Mouse (Mus musculus) NIH3T3 (cell line): ENCODE results near the gene Dpep2nb.
"Not testable (repeated sequence)": the region's sequence is repeated elsewhere in the genome, so short reads cannot be mapped to it uniquely, and the experiment has no call there.

Experiments used
- DNase-seq: peaks from one replicate; pipeline ENCODE4 v3.0.0-alpha.2; 2012; ENCODE audit warnings: low read depth

Dpep2nb gene

DNA sequence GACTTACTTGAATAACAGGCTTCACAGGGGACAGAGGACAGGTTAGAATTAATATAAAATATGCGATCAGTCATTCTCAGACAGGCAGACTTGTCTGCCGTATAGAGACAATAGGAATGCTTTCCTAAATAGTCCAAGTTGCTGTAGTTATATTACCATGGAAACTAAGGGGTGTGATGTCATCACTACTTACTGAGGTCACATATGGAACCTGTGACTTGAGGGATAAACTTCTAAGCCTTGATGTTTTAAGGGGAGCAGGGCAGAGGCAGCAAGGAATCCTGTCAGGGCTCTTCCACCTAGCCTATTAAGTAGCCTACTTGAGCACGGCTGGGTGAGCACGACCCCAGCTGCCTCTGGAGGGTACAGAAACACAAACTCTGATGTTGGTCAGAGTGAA, at the start of gene Dpep2nb:
Dpep2nb (minus strand) TSS at position 101 of the 400 bp plus-strand sequence.
- no peak for DNase-seq

DNA sequence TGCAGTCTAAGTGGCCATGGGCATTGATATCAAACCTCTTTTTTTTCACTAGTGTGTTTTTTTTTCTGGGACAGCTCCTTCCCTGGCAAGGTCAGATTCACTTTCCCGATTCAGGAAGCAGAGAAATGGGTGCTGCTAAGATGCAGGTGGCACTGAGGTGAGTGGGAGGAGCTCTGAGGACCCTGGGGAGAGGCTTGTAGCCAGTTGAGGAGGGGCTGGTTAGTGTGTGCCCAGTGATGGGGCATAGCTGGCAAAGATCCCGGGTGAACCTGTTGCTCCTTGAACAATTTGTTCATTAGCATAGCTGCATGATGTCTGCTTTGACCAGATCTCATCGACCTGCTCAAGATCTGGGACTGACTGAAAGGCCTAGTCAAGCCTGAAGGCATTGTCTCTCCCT, 49.3 kb upstream of the Dpep2nb start:
- no peak for DNase-seq

DNA sequence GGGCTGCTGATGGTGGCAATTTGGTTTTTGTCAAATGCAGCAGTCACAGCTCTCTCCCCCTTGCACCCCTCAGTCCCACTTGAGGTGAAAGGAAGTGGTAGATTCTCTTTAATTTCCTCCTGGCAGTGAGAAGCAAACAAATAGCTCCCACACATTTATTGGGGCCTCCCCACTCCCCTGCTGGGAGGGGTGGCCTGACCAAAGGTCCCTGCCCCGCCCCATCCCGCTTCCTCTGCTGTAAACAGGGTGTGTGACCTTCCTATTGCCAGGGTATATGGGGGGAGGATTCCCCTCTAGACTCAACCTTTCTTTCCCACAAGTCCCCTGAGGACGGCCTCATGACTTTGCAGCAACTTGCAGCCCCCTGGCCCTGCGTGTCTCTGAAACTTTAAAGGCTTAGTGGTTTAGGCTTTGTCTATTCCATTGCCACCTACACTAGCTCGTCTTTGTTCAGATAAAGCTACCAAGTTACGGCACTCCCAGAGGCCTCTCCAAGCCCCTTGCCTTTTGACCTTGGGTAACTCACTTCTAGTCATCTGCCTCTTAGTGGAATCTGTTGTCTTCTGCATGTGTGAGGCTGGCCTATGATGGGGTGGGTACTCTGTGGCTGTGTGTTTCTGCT, 48.5 kb upstream of the Dpep2nb start:
- no peak for DNase-seq

DNA sequence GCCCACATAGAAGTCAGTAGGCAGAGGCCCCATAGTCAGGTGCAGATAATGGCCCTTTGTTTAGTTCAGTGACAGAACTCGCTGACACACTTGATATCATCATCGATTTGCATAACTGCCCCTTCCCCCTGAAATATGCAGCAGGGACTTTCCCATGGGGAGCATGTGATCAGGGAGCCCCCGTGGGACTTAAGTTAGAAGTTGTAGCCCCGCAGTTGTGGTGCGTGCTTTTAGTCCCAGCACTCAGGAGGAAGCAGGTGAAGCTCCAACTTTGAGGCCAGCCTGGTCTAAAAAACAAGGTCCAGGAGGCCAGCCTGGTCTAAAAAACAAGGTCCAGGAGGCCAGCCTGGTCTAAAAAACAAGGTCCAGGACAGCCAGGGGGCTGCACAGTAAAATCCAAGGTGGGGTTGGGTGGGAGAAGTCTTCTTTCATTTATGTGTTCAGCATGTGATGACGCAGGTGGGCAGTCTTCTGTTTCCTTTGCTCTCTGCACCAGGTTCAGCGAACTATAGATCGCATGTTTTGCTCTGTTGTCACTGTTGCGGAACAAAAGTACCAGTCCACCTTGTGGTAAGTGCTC, 46.8 kb upstream of the Dpep2nb start:
- DNase-seq: no peak

DNA sequence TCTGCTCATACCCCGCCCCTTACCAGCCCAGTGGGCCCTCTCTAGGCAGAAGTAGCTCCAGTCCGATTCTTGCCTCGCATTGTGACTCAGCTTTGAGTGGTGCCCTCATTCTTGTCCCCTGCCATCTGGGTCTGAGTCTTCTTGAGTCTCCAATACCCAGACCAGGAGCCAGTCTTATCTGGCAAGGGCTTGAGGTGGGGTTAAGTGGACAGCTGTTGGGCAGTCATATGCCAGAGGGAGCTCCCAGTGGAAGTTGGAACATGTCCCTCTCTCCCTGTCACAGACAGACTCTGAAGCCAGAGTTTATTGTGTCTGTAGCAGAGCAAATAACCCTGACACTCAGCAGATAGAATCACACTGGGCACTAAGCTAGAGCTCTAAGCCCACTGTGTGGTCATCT, 45.3 kb upstream of the Dpep2nb start:
- DNase-seq: no peak

DNA sequence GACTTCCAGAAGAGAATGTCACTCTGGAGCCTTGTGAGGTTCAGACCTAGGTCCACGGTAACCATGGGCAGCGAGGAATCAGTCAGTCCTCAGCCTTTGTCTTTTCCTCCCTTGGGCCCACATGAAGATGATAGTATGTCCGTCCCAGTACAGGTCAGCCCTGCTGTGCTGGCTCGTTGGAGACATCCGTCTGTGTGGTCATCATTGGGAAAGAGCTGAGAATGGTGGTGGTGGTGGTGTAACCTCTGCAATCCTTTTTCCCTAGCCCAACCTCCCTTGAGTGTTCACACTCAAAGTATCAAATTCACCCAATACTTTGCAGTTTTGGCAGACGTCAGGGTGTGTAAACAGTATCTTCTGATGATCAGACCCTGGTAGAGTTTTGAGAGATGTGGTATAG, 44.1 kb upstream of the Dpep2nb start:
- no peak for DNase-seq

DNA sequence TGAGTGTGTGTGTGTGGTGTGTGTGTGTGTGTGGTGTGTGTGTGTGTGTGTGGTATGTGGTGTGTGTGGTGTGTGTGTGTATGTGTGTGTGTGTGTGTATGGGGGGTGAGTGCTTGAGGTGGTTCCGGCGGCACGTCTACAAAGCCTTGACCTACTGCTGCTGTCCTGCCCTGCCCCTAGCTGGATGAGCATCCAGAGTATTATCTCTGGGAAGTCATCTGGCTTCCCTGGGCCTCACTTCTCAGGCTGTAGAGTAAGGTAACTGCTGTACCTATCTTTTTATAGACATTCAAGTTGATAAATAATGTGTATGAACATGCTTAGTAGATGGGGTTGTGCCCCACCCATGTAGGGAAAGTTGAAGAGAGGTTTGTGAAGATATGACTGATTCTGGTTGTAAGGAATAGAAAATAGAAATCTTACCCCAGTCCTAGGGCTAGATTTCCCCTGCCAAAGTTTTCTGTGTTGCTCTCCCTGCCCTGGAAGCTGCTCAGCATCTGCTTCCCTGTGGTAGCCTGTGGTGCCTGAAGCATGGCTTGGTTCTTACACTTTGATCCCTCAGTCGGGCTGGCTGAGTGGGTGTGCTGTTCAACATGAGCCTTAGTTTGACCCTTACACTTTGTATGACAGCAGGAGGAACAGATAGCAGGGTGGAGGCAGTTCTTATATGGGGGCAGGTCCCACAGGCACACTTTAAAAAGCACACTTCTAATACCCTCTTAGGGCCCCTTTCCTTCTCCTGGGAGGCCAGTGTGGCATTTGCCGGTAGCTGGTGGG, 42.3 kb upstream of the Dpep2nb start:
- DNase-seq: no peak

DNA sequence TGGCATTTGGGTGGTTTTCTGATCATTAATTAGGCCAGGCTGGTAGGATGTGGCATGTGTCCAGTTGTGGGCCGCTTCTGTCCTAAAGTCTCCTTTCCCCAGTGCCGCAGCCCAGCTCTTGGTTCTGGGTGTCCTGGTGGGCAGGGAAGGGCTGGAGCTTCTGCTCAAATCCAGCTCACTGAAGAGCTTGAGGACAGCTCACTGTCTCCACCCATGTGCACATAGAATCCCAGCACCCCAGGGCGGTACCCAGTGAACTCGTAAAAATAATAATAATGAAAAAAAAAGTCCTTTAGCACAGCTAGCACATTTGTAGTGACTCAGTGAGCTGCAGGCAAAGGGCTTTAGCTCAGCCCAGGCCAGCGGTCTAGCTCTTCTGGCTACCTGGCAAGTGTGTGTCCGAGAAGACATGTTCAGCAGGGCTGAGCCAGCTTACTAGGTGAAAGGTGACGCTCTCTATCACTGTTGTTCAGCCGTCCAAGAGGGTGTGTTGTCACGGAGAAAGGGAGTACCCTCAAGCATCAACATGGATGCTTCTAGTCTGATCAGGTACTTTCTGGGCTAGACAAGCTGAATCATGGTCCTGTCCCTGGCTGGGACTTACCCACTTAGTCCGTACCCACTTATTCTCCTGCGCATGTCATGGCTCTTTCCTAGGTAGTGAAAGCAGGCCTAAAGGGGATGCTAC, 41.2 kb upstream of the Dpep2nb start:
- no peak for DNase-seq

DNA sequence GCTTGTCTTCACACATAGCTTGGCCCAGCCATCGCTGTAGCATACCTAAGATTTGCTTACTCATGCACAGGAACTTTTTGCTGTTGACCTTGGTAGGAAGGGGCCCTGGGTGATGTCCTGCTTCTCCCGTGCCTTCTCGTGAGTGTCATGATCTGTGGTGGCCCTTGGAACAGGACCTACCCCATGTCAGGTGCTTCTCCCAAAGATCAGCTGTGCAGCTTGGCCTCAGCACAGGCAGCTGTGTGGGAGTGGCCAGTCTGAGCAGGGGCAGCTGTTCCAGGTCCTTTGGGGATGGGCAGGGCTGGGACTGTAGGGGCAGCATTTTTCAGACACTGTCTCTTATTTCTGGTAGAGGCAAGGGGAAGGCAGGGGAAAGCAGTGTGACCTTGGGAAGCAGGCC, 38.4 kb upstream of the Dpep2nb start:
- no peak for DNase-seq

DNA sequence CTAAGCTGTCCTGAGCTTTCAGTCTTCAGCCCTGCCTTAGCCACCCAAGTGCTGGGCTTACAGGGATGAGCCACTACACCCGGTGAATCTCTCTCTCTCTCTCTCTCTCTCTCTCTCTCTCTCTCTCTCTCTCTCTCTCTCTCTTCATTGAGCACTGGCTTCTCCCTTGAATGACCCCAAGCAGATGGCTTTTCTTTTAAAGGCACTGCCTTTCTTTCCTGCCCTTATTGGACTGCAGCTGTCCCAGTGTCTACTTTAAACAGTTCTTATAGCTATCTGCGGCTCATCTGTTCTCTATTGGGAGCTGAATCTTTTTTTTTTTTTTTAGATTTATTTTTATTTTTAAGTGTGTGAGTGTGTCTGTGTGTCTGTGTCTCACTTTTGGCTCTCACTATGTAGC, 37.3 kb upstream of the Dpep2nb start:
- no peak for DNase-seq

DNA sequence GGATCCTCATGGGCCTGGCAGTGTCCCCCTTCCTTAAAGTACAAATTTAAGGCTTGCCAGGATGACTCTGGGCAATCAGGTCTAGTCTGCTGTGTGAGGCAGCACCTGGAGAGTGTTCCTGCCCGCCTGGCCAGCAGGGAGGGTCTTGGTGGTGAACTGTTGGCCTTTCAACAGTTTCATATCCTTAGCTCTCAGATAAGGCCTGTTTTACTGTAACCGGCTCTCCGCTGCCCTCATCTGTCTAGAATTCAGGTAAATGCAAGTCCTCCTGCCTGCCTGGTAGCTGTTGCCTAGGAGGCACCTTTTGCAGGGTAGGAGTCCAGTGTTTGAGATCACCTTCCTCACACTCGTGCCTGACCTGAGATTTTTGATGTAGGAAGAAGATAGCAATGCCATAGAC, 34.4 kb upstream of the Dpep2nb start:
- DNase-seq: no peak

DNA sequence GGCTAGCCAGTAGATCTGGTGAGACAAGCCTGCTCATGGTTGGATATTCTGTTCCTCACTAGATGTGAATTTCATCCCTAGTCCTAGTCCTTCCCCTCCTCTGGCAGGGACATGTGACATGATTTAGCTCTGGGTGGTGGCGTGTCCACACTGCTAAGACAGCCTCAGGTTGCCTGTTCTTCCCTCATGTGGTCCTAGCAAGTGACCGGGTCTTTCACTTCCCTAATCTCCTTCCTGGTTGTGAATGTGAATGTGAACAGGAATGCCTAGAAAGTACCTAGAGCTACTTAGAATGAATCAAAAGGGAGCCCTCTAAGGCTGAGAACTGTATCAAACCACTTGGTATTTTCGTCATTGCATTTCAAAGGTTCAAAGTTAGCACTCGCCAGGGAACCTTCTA, 33.8 kb upstream of the Dpep2nb start:
- no peak for DNase-seq

DNA sequence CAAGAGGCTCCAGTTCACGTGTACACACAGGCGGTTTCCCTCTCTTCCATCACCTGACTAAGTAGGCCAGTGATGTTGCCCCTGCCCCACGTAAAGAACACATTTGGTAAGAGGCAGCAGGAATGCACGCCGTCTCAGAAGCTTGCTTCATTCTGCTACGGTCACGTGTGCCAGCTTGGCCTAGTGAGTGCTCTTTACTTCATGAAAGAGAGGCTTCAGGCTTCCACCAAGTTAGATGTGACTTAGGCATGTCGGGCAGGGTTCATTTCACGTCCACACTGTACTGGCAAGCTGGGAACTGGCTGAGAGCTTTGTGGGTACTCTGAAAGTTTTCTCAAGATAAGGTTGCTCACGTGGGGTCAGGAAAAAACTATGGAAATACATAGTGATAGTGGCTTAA, 32.9 kb upstream of the Dpep2nb start:
- DNase-seq: no peak

DNA sequence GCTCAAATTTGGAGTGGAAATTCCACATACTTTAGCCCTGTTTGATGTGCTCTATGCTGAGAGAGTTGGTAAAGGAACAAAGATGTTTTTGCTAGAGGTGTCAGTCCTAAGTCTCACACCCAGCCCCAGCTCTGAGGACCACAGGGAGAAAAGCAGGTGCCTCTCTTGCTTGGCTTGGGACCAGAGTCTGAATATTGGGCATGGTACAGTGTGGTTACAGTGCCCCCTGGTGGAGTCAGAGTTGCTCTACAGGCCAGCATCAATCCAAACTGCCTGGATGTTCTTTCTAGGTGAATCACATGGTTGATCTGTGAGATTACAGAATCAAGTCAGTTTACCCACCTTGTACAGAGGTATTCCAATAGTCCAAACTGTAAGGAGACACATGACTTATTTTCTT, 16.7 kb upstream of the Dpep2nb start:
- DNase-seq: peak; percentile 89

DNA sequence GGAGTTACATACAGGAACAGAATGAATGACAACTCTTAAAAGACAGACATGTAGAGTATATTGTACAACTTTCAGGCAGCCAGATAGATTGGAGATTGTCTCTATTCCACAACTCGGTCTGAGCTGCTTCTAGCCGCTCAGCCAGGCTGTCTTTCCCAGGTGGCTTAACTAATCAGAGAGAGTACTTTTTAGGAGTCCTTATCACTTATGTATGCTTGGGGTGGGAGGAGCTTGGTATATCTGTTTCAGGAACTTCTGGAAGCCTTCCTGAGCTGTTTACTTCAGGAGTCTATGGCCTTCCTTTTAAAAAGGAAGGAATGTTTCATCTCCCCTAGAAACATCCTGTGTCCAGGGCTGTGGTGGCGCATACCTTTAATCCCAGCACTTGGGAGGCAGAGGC, 12.3 kb upstream of the Dpep2nb start:
- DNase-seq: no peak

DNA sequence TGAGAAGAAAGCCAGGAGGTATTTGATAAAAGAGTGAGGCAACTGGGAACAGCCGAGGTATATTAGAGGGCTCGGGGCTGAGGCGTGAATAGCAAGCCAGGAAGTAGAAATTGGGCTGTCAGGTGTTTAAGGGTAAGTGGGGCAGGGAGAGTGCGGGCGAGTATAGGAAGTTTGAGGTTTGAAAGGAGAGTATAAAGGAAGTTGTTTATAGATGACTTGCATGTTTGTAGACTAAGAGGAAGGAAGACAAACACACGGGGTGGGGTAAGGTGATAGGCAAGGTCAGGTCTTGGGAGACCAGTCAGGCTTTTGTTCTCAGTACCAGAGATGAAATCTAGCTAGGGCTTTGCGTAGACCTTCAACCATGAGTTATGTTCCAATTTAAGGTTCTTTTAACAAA, 11.4 kb upstream of the Dpep2nb start:
- DNase-seq: no peak

DNA sequence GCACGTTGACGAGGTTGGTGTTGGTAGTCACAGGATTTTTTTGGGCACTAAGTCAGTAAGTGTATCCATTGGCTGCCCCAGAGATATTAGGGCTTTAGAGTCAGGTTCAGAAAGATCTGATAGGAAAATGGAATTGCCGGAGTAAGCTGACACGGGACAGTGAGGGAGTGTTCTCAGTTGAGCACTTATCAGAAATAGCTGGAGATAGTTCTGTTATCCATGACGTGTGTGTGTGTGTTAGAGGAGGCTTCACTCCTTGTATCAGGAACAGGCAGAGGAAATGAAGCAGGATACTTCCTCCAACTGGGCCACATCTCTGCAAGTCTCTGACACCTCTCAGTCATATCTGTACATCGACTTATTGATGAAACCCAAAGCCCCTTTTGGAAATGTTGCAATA, 10.5 kb upstream of the Dpep2nb start:
- no peak for DNase-seq

DNA sequence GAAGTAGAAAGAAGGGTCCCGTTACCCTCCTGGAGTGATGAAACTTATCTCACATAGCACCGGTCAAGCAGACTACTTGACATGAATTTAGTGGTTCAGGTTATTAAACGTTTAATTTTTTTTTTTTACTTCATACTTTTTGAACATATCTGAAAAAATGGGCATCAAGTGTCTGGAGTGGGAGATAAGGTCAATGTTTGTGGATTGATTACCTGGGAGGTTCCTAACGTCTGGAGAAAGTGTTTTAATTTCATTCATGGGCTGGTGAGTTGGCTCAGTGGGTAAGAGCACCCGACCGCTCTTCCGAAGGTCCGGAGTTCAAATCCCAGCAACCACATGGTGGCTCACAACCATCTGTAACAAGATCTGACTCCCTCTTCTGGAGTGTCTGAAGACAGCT, 6.4 kb upstream of the Dpep2nb start:
- not testable (repeated sequence) for DNase-seq

DNA sequence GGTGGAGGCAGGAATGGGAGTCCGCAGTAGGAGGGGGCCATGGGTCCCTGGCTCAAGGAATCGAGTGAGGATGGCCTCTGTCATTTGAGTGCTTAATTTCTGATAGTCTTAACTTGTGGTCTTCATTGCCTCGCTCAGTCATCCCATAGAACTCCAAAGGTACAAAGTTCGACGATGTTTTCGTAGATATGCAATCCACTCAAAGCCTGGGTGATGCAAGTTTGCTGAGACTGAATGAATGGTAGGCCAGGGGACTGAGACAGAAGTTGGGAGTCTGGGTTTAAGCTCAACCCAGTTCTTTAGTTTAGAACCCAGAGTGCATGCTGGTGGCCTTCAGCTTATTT, 5.8 kb upstream of the Dpep2nb start, which contains the start of gene Ddx28:
Ddx28 (minus strand) TSS at position 240 of the 344 bp plus-strand sequence.
- DNase-seq: no peak

DNA sequence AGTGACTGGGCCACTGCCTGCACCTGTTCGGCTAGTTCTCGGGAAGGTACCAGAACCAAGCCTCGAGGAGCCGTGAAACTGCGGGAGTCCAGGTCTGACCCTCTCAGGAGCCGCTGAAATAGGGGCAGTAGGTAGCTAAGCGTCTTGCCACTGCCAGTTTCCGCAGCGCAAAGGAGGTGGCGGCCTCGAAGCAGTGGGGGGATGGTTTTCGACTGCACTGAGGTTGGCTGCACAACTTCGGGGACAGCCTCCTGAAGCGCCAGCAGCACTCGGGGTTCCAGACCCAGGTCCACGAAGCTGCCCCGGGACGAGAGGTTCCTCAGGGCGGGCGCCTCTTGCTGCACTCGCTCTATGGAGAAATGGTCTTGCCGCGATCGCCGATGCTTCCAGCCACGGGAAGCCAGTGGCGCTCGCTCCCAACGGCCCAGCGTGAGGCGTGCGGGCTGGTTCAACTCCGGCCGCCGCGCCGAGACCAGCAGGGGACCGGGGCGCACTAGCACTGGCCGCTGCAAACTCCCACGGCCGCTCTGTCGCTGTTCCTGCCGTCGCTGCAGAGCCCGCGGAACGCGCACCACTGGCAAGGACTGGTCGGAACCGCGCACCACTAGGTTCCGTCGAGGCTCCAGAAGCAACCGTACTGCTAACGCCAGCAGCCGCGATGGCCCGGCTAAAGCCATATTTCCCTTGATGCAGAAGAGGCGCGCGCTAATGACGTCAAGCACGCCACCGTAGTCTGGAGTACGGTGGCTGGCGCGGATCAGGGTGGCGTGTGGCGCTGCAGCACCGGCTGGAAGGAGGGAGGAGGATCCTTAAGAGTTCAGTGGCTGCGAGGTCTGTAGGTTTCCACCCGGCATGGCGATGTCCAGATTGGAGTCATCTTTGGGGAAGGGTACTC, 5.2 kb upstream of the Dpep2nb start:
- DNase-seq: peak; percentile 96

DNA sequence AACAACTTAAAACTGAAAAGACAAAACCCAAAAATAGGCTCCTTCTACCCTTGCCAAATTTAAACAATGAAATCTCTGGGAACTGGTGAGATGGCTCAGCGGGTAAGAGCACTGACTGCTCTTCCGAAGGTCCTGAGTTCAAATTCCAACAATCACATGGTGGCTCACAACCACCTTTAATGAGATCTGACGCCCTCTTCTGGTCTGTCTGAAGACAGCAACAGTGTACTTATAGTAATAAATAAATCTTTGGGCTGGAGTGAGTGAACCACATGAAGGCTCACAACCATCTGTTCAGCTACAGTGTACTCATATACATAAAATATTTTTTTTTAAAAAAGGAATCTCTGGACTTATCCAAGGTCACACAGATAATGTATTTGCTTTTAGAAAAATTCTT, 2.1 kb upstream of the Dpep2nb start:
- DNase-seq: peak; percentile 20

DNA sequence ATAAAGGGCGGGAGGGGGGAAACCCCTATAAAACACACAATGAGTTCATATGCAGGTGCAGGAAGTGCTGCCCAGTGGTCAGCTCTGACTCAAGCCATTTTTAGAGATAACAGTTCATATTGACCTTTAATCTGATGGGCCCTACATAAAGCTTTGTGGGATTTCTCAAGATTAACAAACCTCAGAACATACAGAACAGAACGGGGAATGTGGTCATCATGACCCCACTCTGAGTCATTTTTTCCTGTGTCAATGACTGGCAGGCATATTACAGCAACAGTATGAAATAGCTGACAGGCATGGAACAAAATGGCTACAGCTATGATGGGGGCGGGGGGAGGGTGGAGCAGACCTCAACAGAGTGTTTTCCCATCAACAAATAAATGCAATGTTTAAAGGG, 1.4 kb upstream of the Dpep2nb start:
- DNase-seq: peak; percentile 86
